Mouse (Mus musculus) kidney, embryonic 14.5 days (tissue): Measurements from ENCODE around the gene Fgf18. TPM values are rescaled to one million over a fixed set of nuclear protein-coding genes. Genes with fewer than 3 reads are reported as not detected.

Experiments used
- ATAC-seq: fragments of 200-750 bp; cut with Nextera tagmentation; 2 replicates; pipeline ENCODE4 v1.8.0; 2017; ENCODE audit warnings: moderate number of reproducible peaks, mild to moderate bottlenecking, moderate TSS enrichment, moderate library complexity; ENCODE audit not compliant: low FRiP score, low TSS enrichment
- H3K27ac ChIP-seq: fragments of 300-500 bp; sonication (generic); 2 replicates; pipeline ENCODE4 v1.5.1; 2014; ENCODE audit warnings: low read depth, mild to moderate bottlenecking, low read length, moderate library complexity, mixed read lengths
- H3K27me3 ChIP-seq: fragments of 300-500 bp; sonication (generic); 2 replicates; pipeline ENCODE4 v1.6.1; 2014; ENCODE audit warnings: mild to moderate bottlenecking, low read length; ENCODE audit not compliant: control insufficient read depth, insufficient read depth
- H3K36me3 ChIP-seq: fragments of 300-500 bp; sonication (generic); 2 replicates; pipeline ENCODE4 v1.6.1; 2014; ENCODE audit warnings: low read length, mixed read lengths; ENCODE audit not compliant: control insufficient read depth, insufficient read depth
- H3K4me1 ChIP-seq: fragments of 300-500 bp; sonication (generic); 2 replicates; pipeline ENCODE4 v1.6.1; 2014; ENCODE audit warnings: low read length, mixed read lengths; ENCODE audit not compliant: control insufficient read depth, insufficient read depth
- H3K4me2 ChIP-seq: fragments of 300-500 bp; sonication (generic); replicated peaks from 2 replicates; pipeline ENCODE4 v1.6.1; 2014; ENCODE audit warnings: low read depth, mild to moderate bottlenecking, low read length
- H3K4me3 ChIP-seq: fragments of 300-500 bp; sonication (generic); 2 replicates; pipeline ENCODE4 v1.5.1; 2014; ENCODE audit warnings: mild to moderate bottlenecking, low read length
- H3K9ac ChIP-seq: fragments of 300-500 bp; sonication (generic); 2 replicates; pipeline ENCODE4 v1.6.1; 2014; ENCODE audit warnings: low read depth, mild to moderate bottlenecking, low read length, moderate library complexity
- H3K9me3 ChIP-seq: fragments of 300-500 bp; sonication (generic); 2 replicates; pipeline ENCODE4 v1.6.1; 2016; ENCODE audit warnings: low read length; ENCODE audit not compliant: control insufficient read depth
- WGBS: fragments of 180-500 bp; shearing (Covaris S2); extraction: QIAGEN DNeasy Blood & Tissue Kit; methylation state at CpG from one replicate; pipeline ENCODE4 v1.1.7; 2014; 5-methylcytosine and 5-hydroxymethylcytosine counted together
- polyA plus RNA-seq: library from polyadenylated mRNA; unstranded; fragments of >200 nt; fragmentation: Nextera tagmentation; extraction: Ambion mirVana; gene quantifications from 2 replicates; pipeline ENCODE4 v1.2.1, GENCODE M21; 2014

The Fgf18 gene
- polyA plus RNA-seq, 1 experiment from 2014 or later: 3.0 TPM

GRCm38 (mm10) chr11:33078036-33078435 is 69.2 kb downstream of the Fgf18 start:
- H3K9me3 ChIP-seq: no peaks in the 10 kb centered on the region
- H3K4me3 ChIP-seq: no peak overlapping the region
- H3K9ac ChIP-seq: no peak overlapping the region
- H3K36me3 ChIP-seq: no peaks in the 10 kb centered on the region
- ATAC-seq: peak; percentile 76
- WGBS: 30% methylated on average over 7 of the region's 7 CpGs
- H3K27ac ChIP-seq: no peak overlapping the region
- H3K27me3 ChIP-seq: no peaks in the 10 kb centered on the region
- H3K4me2 ChIP-seq: no peak overlapping the region; the same call in 1 of the 2 replicates
- H3K4me1 ChIP-seq: peaks cover 6% of the 10 kb centered on the region

GRCm38 (mm10) chr11:33075293-33075692 is 71.9 kb downstream of the Fgf18 start:
- Histone ChIP-seq H3K27me3 (no peaks in the 10 kb centered on the region), H3K9ac (no peak overlapping the region), H3K36me3 (no peaks in the 10 kb centered on the region), H3K4me2 (no peak overlapping the region), H3K9me3 (no peaks in the 10 kb centered on the region), H3K4me3 (no peak overlapping the region), H3K27ac (no peak overlapping the region), H3K4me1 (peaks cover 6% of the 10 kb centered on the region)
- 43% methylated on average over 8 of the region's 8 CpGs for WGBS
- ATAC-seq: no peak; the same call in 1 of the 2 replicates

- WGBS: 77% methylated on average over 7 of the region's 7 CpGs
- H3K4me2 ChIP-seq: no peak overlapping the region
- no peak for ATAC-seq
- H3K27ac ChIP-seq: no peak overlapping the region
- no peaks in the 10 kb centered on the region for H3K27me3 ChIP-seq
- H3K9me3 ChIP-seq: no peaks in the 10 kb centered on the region
- H3K4me1 ChIP-seq: peaks cover 6% of the 10 kb centered on the region
- no peak overlapping the region for H3K4me3 ChIP-seq
- H3K36me3 ChIP-seq: no peaks in the 10 kb centered on the region
- no peak overlapping the region for H3K9ac ChIP-seq
Observed at GRCm38 (mm10) chr11:33074541-33074940, 72.7 kb downstream of the Fgf18 start.

GRCm38 (mm10) chr11:33071358-33071922 is 75.8 kb downstream of the Fgf18 start:
- no peak overlapping the region for H3K4me2 ChIP-seq
- no peaks in the 10 kb centered on the region for H3K4me1 ChIP-seq
- no peaks in the 10 kb centered on the region for H3K36me3 ChIP-seq
- no peaks in the 10 kb centered on the region for H3K27me3 ChIP-seq
- H3K9me3 ChIP-seq: no peaks in the 10 kb centered on the region
- WGBS: 60% methylated on average over 5 of the region's 5 CpGs
- no peak overlapping the region for H3K4me3 ChIP-seq
- ATAC-seq: no peak
- H3K27ac ChIP-seq: no peak overlapping the region
- H3K9ac ChIP-seq: no peak overlapping the region

- no peak overlapping the region for H3K27ac ChIP-seq
Observed at GRCm38 (mm10) chr11:33070520-33070919, 76.7 kb downstream of the Fgf18 start.

More at GRCm38 (mm10) chr11:33070520-33070919, 76.7 kb downstream of the Fgf18 start:
- peak; percentile 79; the same call in 1 of the 2 replicates for ATAC-seq
- H3K27me3 ChIP-seq: no peaks in the 10 kb centered on the region
- H3K4me2 ChIP-seq: no peak overlapping the region
- WGBS: 45% methylated on average over 6 of the region's 6 CpGs
- no peak overlapping the region for H3K4me3 ChIP-seq
- no peaks in the 10 kb centered on the region for H3K9me3 ChIP-seq
- H3K36me3 ChIP-seq: no peaks in the 10 kb centered on the region
- no peak overlapping the region for H3K9ac ChIP-seq
- H3K4me1 ChIP-seq: no peaks in the 10 kb centered on the region

Other genes with a start within 250 kb of the Fgf18 start
- gene Npm1, start 15.8 kb upstream of the Fgf18 start, polyA plus RNA-seq: 1,562 and 1,907 TPM in 2 replicates
- gene Tlx3, start 56.2 kb upstream of the Fgf18 start, polyA plus RNA-seq: 0.13 TPM in 1 of 2 replicates, not detected in the other
- gene Gm12117, start 129.3 kb upstream of the Fgf18 start, polyA plus RNA-seq: not detected in 2 replicates